Mouse (Mus musculus) bone marrow macrophage, adult 2 months (primary cell): ENCODE measurements around the gene Rfx5. TPM values are rescaled to one million over a fixed set of nuclear protein-coding genes. Genes with fewer than 3 reads are reported as not detected.
"Not testable (repeated sequence)": the region's sequence is repeated elsewhere in the genome, so short reads cannot be mapped to it uniquely, and the experiment has no call there.

Experiments
- H3K27ac ChIP-seq: 2 replicates; pipeline ENCODE4 v1.5.1; 2012; ENCODE audit warnings: low read depth, low read length; ENCODE audit not compliant: insufficient read depth
- H3K4me1 ChIP-seq: 2 replicates; pipeline ENCODE4 v1.6.1; 2012; ENCODE audit warnings: low read length; ENCODE audit not compliant: control insufficient read depth, insufficient read depth
- H3K4me3 ChIP-seq: 2 replicates; pipeline ENCODE4 v1.5.1; 2012; ENCODE audit warnings: mild to moderate bottlenecking, low read length, moderate library complexity; ENCODE audit not compliant: insufficient read depth
- CTCF ChIP-seq: IDR thresholded peaks from 2 replicates; pipeline ENCODE4 v1.5.1; 2012; ENCODE audit warnings: low read depth, mild to moderate bottlenecking, low read length, moderate library complexity
- POLR2A ChIP-seq: IDR thresholded peaks from 2 replicates; pipeline ENCODE4 v1.6.1; 2012; ENCODE audit warnings: mild to moderate bottlenecking, low read depth, low read length, borderline replicate concordance
- polyA plus RNA-seq: library from polyadenylated mRNA; stranded (reverse); fragments of >200 nt; gene quantifications from 2 replicates; pipeline ENCODE4 v1.2.4, GENCODE M21; 2012; ENCODE audit not compliant: missing spikeins, insufficient read depth, insufficient read length

Rfx5 gene
- polyA plus RNA-seq, 1 experiment: 18.7 TPM

DNA sequence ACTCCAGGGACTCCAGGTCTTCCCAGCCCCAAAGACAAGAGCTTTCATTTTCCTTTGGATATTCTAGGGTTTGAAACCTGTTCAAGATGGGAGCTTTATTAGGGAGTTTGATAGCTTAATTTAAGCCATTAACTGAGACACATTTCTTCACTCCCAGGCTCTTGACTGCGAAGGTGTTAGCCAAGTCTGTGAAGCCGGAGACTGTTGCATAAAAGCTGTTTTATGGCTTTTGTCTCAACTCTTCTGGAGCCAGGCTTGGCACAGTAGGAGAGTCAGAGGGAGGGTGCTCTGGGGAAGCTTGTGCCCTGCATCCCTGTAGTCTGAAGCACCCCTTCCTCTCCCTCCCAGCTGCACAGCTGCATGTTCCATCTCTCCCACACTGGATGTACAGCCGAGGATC is 31.5 kb upstream of the Rfx5 start:
- no peaks in the 10 kb centered on the region for H3K4me1 ChIP-seq
- TF ChIP-seq CTCF: no peak
- TF ChIP-seq POLR2A: no peak
- no peak overlapping the region for H3K27ac ChIP-seq
- H3K4me3 ChIP-seq: no peak overlapping the region

DNA sequence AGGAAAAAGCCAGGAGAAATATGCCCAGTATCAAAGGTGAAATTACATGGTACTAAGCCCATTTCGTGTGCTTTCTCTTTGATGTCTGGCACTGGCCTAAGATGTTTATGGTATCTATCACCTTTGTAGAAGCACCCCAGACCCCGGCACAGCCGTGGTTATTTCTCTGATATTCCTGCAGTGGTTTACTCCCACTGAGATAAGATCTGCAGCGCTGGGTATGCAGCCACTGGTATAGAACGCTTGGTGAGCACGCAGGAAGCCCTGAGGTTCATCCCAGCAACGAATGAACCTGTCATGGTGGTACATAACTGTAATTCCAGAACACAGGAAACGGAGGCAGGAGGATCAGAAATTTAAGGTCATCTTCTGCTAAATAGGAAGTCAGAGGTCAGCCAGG is 29.2 kb upstream of the Rfx5 start:
- TF ChIP-seq POLR2A (no peak), CTCF (no peak)
- Histone ChIP-seq H3K4me3 (no peak overlapping the region), H3K4me1 (peaks cover 3% of the 10 kb centered on the region; the same call in 1 of the 2 replicates), H3K27ac (no peak overlapping the region)

DNA sequence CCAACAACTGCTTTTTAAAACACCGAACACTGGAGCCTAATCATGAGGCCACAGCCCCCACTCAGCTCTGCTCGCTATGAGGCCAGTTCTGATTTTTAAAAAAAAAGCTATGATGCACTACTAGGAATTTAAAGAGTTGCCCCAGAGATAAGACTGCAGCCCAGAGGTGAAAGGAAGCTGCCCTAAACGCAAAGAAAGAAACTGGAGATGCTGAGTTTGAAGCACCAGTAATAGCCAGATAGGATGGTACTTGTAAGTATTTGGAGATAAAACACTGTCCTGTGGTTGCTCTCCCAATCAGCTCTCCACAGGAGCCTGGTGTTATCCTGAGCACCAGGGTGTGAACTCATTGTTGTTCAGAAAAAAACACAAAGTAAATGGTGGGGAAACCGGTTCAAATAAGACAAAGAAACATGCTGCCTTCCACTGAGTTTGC is 27.6 kb upstream of the Rfx5 start:
- not testable (repeated sequence) for H3K27ac ChIP-seq, H3K4me1 ChIP-seq, H3K4me3 ChIP-seq

DNA sequence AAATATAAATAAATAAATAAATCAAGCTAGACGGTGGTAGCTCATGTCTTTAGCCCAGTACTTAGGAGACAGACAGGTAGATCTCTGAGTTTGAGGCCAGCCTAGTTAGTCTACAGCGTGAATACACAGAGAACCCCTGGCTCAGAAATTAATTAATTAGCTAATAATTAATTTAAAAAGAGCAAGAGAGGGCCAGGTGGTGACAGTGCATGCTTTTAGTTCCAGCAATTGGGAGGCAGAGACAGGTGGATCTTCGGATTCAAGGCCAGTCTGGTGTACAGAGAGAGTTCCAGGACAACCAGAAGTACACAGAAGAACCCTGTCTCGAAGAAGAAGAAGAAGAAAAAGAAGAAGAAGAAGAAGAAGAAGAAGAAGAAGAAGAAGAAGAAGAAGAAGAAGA is 24.9 kb upstream of the Rfx5 start:
- H3K4me3 ChIP-seq, H3K27ac ChIP-seq, H3K4me1 ChIP-seq: not testable (repeated sequence)

DNA sequence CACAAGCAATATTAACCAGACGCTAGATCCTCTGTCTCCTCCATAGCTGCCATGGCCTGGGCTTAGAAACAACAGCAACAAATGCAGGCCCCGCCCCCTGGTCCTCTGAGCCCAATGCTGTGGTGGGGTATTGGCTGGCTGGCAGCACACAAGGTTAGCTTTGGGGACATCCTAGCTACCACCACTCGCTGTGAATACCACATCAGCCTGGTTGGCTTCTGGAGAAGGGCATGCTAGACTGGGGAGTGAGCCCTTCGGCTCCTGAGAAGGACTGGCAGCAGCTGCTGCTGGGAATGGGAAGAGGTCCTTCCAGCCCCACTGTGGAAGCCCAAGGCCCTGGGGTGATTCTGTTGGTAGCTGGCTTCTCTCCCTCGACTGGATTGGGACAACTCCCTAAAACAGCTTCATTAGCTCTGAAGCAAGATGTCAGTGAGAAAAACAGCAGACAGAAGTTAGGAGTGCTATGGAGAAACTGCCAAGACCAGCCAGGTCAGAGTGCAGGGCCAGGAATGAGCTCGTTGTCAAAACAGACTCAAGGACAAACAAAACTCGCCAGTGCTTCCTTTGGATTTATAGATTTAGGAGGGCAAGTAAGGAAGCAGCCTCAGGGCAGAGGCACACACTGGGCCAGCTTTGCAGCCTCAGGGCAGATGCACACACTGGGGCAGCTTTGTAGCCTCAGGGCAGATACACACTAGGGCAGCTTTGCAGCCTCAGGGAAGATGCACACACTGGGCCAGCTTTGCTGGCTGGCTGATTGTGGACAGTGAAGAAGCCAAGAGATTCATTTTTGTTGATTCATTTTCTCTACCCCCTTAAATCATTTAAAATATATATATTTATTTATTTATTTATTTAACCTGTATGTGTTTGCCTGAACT is 23.2 kb upstream of the Rfx5 start:
- peaks cover 16% of the 10 kb centered on the region for H3K4me1 ChIP-seq
- H3K27ac ChIP-seq: not testable (repeated sequence)

DNA sequence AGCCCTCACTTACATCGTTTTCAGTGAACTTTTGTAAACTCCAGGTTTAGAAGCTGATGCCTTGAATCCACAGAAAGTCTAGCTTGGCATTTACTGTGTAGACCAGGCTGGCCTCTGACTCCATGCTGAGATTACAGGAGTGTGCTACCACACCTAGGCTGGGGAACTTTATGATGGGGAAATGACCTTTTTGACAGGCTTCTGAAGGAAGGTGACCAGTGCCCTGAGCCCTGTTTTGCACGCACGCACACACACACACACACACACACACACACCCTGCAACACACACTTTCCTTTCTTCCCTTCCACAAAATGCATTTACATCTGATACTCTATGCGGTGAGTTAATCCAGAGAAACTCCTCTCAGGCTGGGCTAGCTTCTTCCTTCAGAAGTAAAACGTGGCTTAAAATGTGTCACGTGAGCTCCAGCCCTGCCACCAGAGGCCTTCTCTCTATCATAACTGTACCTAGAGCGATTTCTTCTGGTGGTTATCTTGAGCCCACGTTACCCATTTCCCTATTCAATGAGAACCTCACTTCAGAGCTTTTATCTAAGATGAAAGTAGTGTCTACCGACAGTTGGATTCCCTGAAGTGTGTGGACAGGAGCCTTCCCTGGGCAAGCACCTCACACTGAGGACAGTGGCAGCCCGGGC is 22.3 kb upstream of the Rfx5 start:
- peaks cover 23% of the 10 kb centered on the region for H3K4me1 ChIP-seq
- not testable (repeated sequence) for H3K27ac ChIP-seq, H3K4me3 ChIP-seq

More for the DNA sequence above, 23.2 kb upstream of the Rfx5 start:
- not testable (repeated sequence) for H3K4me3 ChIP-seq

DNA sequence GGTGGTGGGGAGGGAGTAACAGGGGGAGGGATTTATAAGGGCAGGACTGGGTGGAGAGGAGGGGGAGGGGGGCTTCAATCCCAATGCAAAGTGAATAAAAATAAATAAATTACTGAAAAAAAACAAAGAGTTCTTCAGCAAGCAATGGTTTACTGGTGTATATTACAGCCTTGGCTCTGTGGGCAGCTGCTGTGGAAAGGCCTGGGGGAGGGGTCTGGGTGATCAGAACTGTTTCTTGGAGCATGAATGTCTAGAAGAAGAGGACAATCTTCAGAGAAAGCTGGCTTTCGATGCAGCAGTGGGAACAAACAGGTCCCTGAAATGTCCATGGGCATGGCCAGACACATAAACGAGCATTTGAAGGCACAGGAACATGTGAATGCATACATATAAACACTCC is 21.6 kb upstream of the Rfx5 start:
- H3K4me3 ChIP-seq, H3K27ac ChIP-seq: not testable (repeated sequence)
- peaks cover 23% of the 10 kb centered on the region for H3K4me1 ChIP-seq

DNA sequence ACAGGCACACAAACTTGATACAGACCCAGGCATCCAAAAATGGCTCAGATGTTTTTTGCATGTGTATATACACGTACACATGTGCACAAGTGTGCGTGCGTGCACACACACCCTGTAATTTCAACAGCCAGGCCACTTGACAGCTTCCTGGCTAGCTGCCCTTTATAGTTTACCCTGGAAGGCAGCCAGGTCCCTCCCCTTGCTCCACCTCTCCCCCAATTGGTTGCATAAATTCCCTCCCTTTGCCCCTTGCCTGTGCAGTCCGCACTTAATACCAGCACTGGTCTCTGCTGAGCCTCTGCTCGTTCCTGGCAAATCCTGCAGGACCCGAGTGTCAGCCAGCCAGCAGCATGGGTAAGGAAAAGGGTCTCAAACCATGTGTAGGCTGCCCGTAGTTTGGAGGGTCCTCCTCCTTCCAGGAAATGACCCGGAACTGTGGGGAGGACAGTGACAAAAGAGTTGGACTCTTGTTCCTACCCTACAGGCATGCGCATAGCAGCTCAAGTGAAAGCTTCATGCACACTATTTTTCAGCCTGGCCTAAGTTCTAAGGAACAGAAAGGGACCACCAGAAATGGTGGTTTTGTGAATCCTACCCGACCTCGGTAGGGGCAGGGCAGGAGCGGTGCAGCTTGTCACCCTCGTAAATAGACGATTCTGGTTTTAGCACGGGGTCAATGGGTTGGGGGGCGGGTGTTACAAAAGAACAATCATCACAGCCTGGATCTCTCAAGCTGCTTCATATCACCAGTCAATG is 20.9 kb upstream of the Rfx5 start, which contains the start of gene Selenbp1:
Selenbp1 (plus strand) TSS at position 248 of the 756 bp plus-strand sequence.
- Histone ChIP-seq H3K27ac (peak within 1 kb of the TSS; percentile 76), H3K4me3 (peak within 1 kb of the TSS; percentile 73), H3K4me1 (peaks cover 23% of the 10 kb centered on the region)
- TF ChIP-seq CTCF (no peak), POLR2A (0 out of 2 replicates have a peak, but pooled peaks have one; percentile 14)

DNA sequence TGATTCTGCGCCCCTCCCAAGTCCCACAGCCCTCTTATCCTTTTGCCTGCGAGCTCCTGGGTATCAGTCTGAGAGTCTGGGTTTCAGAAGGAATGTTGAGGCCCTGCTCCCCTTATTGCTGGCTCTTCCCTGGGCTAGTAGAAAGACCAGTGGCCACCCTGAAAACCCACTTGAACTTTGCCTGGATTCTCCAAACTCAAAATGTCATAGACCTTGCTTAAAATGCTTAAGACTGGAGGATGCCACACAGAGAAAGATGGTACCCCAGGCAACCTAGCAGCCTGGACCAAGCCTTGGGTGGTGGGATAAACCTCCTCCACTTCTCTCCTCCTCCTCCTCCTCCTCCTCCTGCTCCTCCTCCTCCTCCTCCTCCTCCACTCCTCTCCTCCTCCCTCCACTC is 20.3 kb upstream of the Rfx5 start:
- not testable (repeated sequence) for H3K27ac ChIP-seq
- Histone ChIP-seq H3K4me3 (peak overlapping the region; percentile 73; the same call in 1 of the 2 replicates), H3K4me1 (peaks cover 20% of the 10 kb centered on the region)

DNA sequence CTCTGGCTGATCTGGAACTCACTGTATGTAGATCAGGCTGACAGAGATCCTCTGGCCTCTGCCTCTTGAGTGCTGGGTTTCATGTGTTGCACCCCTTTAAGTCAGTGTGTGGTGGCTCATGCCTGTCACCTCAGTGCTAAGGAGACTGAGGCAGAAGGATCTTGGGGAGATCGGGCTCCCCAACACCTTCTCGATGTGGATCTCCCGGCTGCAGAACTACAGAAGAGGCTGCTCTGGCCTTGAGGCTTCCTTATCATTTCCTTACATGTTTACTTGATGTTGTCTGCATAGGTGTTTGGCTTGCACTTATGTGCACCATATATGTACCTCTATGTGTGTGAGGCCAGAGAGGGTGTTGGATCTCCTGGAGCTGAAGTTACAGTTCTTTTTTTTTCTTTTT is 19.3 kb upstream of the Rfx5 start:
- not testable (repeated sequence) for H3K27ac ChIP-seq, H3K4me3 ChIP-seq
- peaks cover 20% of the 10 kb centered on the region for H3K4me1 ChIP-seq

DNA sequence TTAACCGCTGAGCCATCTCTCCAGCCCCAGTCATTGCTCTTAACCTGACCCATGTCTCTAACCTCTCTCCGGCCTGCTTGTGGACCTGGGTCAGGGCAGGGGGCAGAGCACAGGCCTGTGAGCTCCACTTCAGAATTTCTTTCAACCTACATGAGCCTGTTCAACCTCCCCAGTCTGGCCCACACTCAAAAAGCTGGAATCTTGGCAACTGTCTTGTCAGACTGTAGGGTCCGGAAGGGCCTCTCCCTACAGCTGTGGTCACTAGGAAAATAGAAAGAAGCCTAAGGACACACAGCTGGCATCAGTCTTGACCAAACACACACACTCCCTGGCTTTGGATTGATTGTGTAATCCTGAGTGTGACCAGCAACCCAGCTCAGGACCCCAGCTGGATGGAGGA is 18.5 kb upstream of the Rfx5 start:
- peak overlapping the region; percentile 75 for H3K27ac ChIP-seq
- H3K4me3 ChIP-seq: not testable (repeated sequence)
- peaks cover 20% of the 10 kb centered on the region for H3K4me1 ChIP-seq

DNA sequence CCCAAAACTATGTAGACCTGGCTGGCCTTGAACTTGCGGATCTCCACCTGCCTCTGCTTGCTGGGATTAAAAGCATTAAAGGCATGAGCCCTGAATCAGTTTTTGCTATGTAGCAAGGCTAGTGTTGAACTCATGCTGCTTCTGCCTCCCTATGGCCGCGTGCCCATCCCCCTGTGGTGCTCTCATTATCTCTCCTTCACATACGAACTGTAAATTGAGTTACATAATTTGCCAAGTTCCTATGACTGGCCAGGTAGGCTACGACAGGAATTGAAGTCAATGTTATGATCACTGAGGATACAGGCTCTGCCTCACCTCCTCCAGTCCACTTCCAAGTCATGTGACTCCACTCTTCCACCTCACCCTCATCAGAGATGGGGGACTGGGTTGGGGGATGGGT is 17.7 kb upstream of the Rfx5 start:
- Histone ChIP-seq H3K4me1 (peaks cover 20% of the 10 kb centered on the region), H3K27ac (peak overlapping the region; percentile 47)
- H3K4me3 ChIP-seq: not testable (repeated sequence)

DNA sequence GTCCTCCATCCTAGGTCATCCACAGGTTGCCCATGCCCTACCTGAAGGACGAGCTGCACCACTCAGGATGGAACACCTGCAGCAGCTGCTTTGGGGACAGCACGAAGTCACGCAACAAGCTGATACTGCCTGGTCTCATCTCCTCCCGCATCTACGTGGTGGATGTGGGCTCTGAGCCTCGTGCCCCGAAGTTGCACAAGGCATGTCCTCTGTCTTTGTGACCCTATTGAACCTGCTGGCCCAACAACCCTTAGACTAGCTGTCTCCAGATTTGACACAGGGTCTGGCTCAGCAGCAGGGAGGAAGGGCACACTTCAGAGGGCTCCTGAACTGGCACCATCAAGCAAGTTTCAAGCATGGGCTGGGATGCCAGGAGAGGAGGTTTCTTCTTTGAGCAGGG is 16.7 kb upstream of the Rfx5 start:
- H3K4me1 ChIP-seq: peaks cover 20% of the 10 kb centered on the region
- not testable (repeated sequence) for H3K4me3 ChIP-seq, H3K27ac ChIP-seq

DNA sequence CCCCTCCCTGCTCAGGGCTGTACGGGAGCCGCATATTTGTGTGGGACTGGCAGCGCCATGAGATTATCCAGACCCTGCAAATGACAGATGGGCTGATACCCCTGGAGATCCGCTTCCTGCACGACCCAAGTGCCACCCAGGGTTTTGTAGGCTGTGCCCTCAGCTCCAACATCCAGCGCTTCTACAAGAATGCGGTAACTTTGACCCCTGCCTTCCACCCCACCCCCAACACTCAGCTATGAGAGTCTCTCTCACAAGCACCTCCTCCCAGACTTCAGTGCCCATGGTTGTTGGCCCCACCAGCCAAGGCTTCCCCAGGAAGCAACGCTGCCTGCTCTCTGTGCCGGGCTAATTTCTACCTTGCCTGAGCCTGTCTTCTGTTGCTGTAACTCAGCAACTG is 13.8 kb upstream of the Rfx5 start:
- not testable (repeated sequence) for H3K27ac ChIP-seq, H3K4me1 ChIP-seq, H3K4me3 ChIP-seq
